Mouse (Mus musculus) stomach, postnatal 0 days (tissue): ENCODE measurements around the gene Efcab6. TPM values are rescaled to one million over a fixed set of nuclear protein-coding genes. Genes with fewer than 3 reads are reported as not detected.

Experiments used
- ATAC-seq: fragments of 200-750 bp; cut with Nextera tagmentation; 2 replicates; pipeline ENCODE4 v1.8.0; 2017; ENCODE audit not compliant: low FRiP score, low TSS enrichment
- DNase-seq: peaks from one replicate; pipeline ENCODE4 v3.0.0-alpha.2; 2016; ENCODE audit warnings: low spot score
- H3K27ac ChIP-seq: fragments of 300-500 bp; sonication (generic); replicated peaks from 2 replicates; pipeline ENCODE4 v1.5.1; 2014; ENCODE audit warnings: mild to moderate bottlenecking, control low read depth
- H3K27me3 ChIP-seq: fragments of 300-500 bp; sonication (generic); 2 replicates; pipeline ENCODE4 v1.6.1; 2014; ENCODE audit warnings: low read length; ENCODE audit not compliant: control insufficient read depth, insufficient read depth
- H3K36me3 ChIP-seq: fragments of 300-500 bp; sonication (generic); 2 replicates; pipeline ENCODE4 v1.6.1; 2014; ENCODE audit warnings: low read length, mixed read lengths; ENCODE audit not compliant: control insufficient read depth, insufficient read depth
- H3K4me1 ChIP-seq: fragments of 300-500 bp; sonication (generic); replicated peaks from 2 replicates; pipeline ENCODE4 v1.6.1; 2014; ENCODE audit warnings: antibody characterized with exemption; ENCODE audit not compliant: control insufficient read depth, insufficient read depth
- H3K4me2 ChIP-seq: fragments of 300-500 bp; sonication (generic); replicated peaks from 2 replicates; pipeline ENCODE4 v1.6.1; 2014; ENCODE audit warnings: low read depth, mild to moderate bottlenecking, control low read depth, moderate library complexity
- H3K4me3 ChIP-seq: fragments of 300-500 bp; sonication (generic); 2 replicates; pipeline ENCODE4 v1.5.1; 2014; ENCODE audit warnings: low read depth, low read length, control low read depth
- H3K9ac ChIP-seq: fragments of 300-500 bp; sonication (generic); 2 replicates; pipeline ENCODE4 v1.6.1; 2014; ENCODE audit warnings: mild to moderate bottlenecking, low read length, control low read depth, mixed read lengths
- H3K9me3 ChIP-seq: fragments of 300-500 bp; sonication (generic); 2 replicates; pipeline ENCODE4 v1.6.1; 2016; ENCODE audit warnings: low read length; ENCODE audit not compliant: control insufficient read depth
- CTCF ChIP-seq: IDR thresholded peaks from 2 replicates; pipeline ENCODE4 v1.5.1; 2016; ENCODE audit warnings: antibody characterized with exemption, low read depth, mild to moderate bottlenecking, moderate library complexity
- EP300 ChIP-seq: optimal IDR thresholded peaks from 2 replicates; pipeline ENCODE3; 2016; ENCODE audit warnings: antibody characterized with exemption
- WGBS: fragments of 180-500 bp; shearing (Covaris S2); extraction: QIAGEN DNeasy Blood & Tissue Kit; methylation state at CpG from one replicate; pipeline ENCODE4 v1.1.7; 2014; 5-methylcytosine and 5-hydroxymethylcytosine counted together
- polyA plus RNA-seq: library from polyadenylated mRNA; unstranded; fragments of >200 nt; fragmentation: Nextera tagmentation; extraction: Ambion mirVana; gene quantifications from 2 replicates; pipeline ENCODE4 v1.2.1, GENCODE M21; 2015

Gene Efcab6
- polyA plus RNA-seq, 1 experiment from 2014 or later = 0.07 TPM

DNA sequence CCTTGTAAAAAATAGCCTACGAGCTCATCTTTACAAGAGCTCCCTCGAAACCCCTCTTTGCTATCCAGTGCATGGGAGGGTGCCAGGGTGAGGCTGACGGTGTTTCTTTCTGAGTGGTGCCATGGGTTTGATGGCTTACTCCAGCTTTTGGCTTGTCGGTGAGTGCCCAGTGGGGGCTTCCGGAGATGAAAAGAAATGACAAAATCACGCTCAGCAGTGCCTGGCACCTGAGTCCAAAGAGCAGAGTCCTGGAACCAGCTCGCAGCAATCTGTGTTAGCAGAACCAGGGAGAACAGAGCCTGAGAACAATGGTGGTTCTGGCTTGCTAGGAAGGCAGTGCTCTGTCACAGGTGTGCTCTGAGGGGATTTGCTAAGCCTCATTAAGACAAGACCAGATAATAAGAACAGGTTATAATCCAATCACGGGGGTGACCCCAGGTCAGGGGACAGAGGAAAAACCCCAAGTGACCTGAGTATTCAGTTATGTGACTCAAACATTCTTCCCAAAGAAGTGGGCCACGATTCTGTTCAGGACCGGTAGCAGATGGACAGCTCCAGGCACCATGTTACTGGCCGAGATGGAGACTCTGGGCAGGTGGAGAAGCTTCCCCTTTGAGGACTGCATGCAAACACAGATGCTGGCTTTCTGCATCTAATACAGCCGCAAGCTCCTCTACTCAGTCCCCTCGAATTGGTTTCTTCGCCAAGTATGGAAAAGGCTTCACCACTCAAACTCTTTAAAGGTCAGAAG, 82.8 kb downstream of the Efcab6 start:
- H3K27ac ChIP-seq = no peak overlapping the region
- H3K9ac ChIP-seq = no peak overlapping the region
- no peaks in the 10 kb centered on the region for H3K36me3 ChIP-seq
- 64% methylated on average over 14 of the region's 14 CpGs for whole genome bisulfite sequencing
- no peaks in the 10 kb centered on the region for H3K27me3 ChIP-seq
- no peak overlapping the region for H3K4me3 ChIP-seq
- no peak for ATAC-seq
- H3K4me2 ChIP-seq = no peak overlapping the region
- TF ChIP-seq CTCF (no peak), EP300 (no peak)
- DNase-seq = no peak
- no peaks in the 10 kb centered on the region for H3K9me3 ChIP-seq
- H3K4me1 ChIP-seq = no peaks in the 10 kb centered on the region

GRCm38 (mm10) chr15:83978865-83979264, 86.3 kb downstream of the Efcab6 start:
- TF ChIP-seq EP300 (no peak), CTCF (no peak)
- H3K36me3 ChIP-seq = no peaks in the 10 kb centered on the region
- ATAC-seq = no peak
- no peak for DNase-seq
- H3K4me1 ChIP-seq = no peaks in the 10 kb centered on the region
- H3K9ac ChIP-seq = no peak overlapping the region
- H3K9me3 ChIP-seq = no peaks in the 10 kb centered on the region
- 66% methylated on average over 6 of the region's 6 CpGs for WGBS
- no peaks in the 10 kb centered on the region for H3K27me3 ChIP-seq
- H3K4me2 ChIP-seq = no peak overlapping the region
- no peak overlapping the region for H3K4me3 ChIP-seq
- H3K27ac ChIP-seq = no peak overlapping the region

DNA sequence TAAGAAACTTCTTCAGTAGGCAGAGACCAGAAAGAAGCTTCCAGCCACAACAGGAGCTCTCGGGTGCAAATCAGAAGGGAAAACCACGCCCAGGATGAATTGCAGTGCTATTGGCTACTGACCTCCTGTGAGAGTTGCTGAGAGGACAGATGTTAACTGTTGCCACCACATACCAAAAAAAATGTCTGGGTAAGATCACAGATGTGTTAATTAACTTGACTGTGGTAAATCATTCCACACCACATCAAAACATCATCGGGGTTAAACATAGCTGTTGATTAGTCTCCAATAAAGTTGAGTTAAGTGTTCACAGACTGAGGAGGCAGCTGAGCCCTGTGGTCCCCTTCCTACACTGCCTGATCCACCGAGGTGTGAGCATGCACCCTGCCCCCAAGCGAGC, 88.1 kb downstream of the Efcab6 start:
- no peaks in the 10 kb centered on the region for H3K27me3 ChIP-seq
- WGBS = 23% methylated on average over 5 of the region's 5 CpGs
- H3K9me3 ChIP-seq = no peaks in the 10 kb centered on the region
- H3K9ac ChIP-seq = no peak overlapping the region
- H3K4me1 ChIP-seq = no peaks in the 10 kb centered on the region
- H3K27ac ChIP-seq = no peak overlapping the region
- DNase-seq (no peak), ATAC-seq (no peak)
- H3K4me2 ChIP-seq = no peak overlapping the region
- no peaks in the 10 kb centered on the region for H3K36me3 ChIP-seq
- no peak overlapping the region for H3K4me3 ChIP-seq
- TF ChIP-seq CTCF (no peak), EP300 (no peak)

- ATAC-seq (no peak), DNase-seq (no peak)
- Histone ChIP-seq H3K27ac (no peak overlapping the region), H3K36me3 (no peaks in the 10 kb centered on the region), H3K9me3 (no peaks in the 10 kb centered on the region), H3K27me3 (no peaks in the 10 kb centered on the region), H3K9ac (no peak overlapping the region), H3K4me1 (no peaks in the 10 kb centered on the region), H3K4me2 (no peak overlapping the region), H3K4me3 (no peak overlapping the region)
- no peak for TF ChIP-seq CTCF
- no peak for TF ChIP-seq EP300
- WGBS = 69% methylated on average over 9 of the region's 9 CpGs
Observed at GRCm38 (mm10) chr15:83972206-83972605, 93.0 kb downstream of the Efcab6 start.

DNA sequence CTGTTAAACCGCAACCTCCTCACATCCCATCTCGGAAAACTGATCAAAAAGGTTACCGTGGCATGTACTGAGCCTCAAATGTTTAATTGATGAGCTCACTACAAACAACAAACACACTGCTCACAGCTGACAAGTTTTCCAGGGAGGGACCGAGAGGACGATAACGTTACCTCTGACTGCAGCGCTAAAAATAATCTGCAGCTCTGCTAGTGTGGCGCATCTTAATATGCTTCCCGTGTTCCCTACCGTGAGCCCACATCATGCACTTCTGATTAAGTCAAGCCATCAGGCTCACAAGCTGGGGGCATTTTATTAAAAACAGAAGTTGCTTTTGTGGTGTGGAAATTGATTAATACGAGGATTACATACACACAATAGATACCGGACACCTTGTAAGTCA, 97.4 kb downstream of the Efcab6 start:
- Histone ChIP-seq H3K9me3 (no peaks in the 10 kb centered on the region), H3K4me2 (no peak overlapping the region), H3K27me3 (no peaks in the 10 kb centered on the region), H3K27ac (no peak overlapping the region), H3K9ac (no peak overlapping the region), H3K4me3 (no peak overlapping the region), H3K36me3 (no peaks in the 10 kb centered on the region), H3K4me1 (no peaks in the 10 kb centered on the region)
- DNase-seq (no peak), ATAC-seq (no peak)
- 75% methylated on average over 12 of the region's 12 CpGs for WGBS
- no peak for TF ChIP-seq CTCF
- TF ChIP-seq EP300 = no peak

- H3K4me1 ChIP-seq = no peaks in the 10 kb centered on the region
- H3K27me3 ChIP-seq = no peaks in the 10 kb centered on the region
- H3K9me3 ChIP-seq = no peaks in the 10 kb centered on the region
- TF ChIP-seq EP300 = no peak
- TF ChIP-seq CTCF = no peak
- H3K36me3 ChIP-seq = no peaks in the 10 kb centered on the region
- no peak overlapping the region for H3K9ac ChIP-seq
- no peak overlapping the region for H3K27ac ChIP-seq
- no peak overlapping the region for H3K4me2 ChIP-seq
- 41% methylated on average over 8 of the region's 8 CpGs for WGBS
- ATAC-seq = no peak
- no peak for DNase-seq
- H3K4me3 ChIP-seq = no peak overlapping the region
Observed at GRCm38 (mm10) chr15:83965126-83965525, 100.1 kb downstream of the Efcab6 start.
